Mouse (Mus musculus): ENCODE results near the gene Pdzrn3. TPM values are rescaled to one million over a fixed set of nuclear protein-coding genes. Genes with fewer than 3 reads are reported as not detected.

The Pdzrn3 gene
- polyA plus RNA-seq (2015; fragmentation: Nextera tagmentation; extraction: Ambion mirVana), result 22.7 and 33.2 TPM in 2 replicates

DNA sequence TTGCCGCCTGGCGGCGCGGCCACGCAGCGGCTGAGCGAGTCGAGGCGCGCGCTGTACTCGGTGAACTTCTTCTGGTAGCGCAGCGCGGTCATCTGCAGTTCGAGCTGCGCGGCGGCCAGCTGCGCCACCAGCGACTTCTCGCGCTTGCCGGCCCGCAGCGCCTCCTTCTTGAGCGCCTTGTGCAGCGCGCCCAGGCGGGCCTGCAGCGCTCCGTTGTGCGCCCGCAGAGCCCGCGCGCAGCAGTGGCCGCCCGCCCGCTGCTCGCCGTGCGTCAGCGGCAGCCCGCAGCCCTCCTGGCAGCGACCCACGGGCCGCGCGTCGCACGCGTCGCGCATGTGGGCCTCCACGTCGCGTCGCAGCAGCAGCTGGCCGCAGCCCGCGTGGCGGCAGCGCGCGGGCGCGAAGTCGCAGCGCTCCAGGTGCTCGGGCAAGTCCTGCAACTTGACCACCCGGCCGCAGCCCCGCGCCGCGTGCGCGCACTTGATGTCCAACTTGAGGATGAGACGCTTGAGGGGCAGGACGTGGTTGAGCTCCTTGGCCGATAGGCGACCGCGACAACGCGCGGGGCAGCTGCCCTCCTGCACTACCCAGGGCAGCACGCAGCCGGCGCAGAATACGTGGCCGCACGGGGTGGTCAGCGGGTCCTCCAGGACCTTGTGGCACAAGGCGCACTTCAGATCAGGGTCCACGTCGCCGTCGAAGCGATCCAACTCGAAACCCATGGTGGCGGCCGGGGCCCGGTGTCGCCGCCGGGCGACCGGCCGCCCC, at the start of gene Pdzrn3:
Gene Pdzrn3, minus strand, starts transcription at position 731 of the 768 bp plus-strand sequence.
- no peaks in the 10 kb centered on the region for H3K36me3 ChIP-seq
- H3K27ac ChIP-seq, result peak within 1 kb of the TSS; percentile 58; the same call in 1 of the 2 replicates
- peak within 1 kb of the TSS; percentile 65 for H3K9ac ChIP-seq (replicated peaks)
- H3K4me2 ChIP-seq (replicated peaks), result peak within 1 kb of the TSS; percentile 99
- H3K27me3 ChIP-seq, result peaks cover 49% of the 10 kb centered on the region
- H3K4me1 ChIP-seq (replicated peaks), result peaks cover 36% of the 10 kb centered on the region
- peak within 1 kb of the TSS; percentile 58 for H3K4me3 ChIP-seq (replicated peaks)
- under 1% methylated on average over 91 of the region's 111 CpGs for WGBS
- ATAC-seq, result peak; percentile 88
- H3K9me3 ChIP-seq, result no peaks in the 10 kb centered on the region

DNA sequence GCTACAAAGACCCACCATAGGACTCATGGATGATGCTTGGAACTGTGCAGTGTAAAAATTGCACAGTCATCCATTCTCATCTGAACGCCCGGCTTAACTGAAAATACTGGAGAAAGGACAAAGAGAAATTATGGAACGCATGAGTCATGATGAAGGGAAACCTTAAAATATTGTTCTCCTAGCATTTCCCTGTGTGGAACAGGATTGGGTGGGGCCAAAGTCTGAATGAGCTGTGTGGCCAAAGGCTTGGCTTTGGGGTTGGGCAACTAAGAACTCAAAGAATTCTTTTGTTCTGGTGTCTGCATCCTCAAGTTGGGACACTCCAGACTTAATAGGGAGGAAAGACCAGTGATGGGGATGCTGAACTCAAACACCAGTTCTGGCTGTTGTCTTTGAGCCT, 49.6 kb upstream of the Pdzrn3 start:
- Histone ChIP-seq H3K27ac (no peak overlapping the region), H3K27me3 (0 out of 2 replicates have a peak, but pooled peaks cover 2% of the 10 kb centered on the region), H3K4me3 (replicated peaks) (no peak overlapping the region), H3K4me2 (replicated peaks) (no peak overlapping the region), H3K36me3 (no peaks in the 10 kb centered on the region), H3K9ac (replicated peaks) (no peak overlapping the region), H3K9me3 (no peaks in the 10 kb centered on the region), H3K4me1 (replicated peaks) (0 out of 2 replicates have a peak, but pooled peaks cover 6% of the 10 kb centered on the region)
- no peak for ATAC-seq
- WGBS, result 93% methylated on average over 3 of the region's 3 CpGs

DNA sequence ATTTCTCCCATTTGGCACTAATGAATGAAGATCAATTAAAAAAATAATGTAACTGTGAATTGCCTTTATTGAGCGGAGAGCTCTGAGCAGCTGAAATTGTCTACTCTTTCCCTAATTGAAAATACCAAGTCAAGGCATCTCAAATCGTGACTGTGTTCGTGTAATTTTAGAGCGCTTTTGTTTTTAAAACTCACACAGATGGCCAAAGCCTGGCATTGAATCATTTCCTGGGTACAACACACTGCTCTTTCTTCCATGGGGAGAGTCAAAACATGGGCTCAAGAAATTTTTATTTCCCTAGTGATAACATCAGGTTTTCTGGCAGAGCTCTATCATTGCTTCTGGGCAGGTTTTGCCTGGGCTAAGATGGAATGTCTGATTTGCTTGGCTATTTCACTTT, 48.6 kb upstream of the Pdzrn3 start:
- no peaks in the 10 kb centered on the region for H3K36me3 ChIP-seq
- H3K27ac ChIP-seq, result no peak overlapping the region
- H3K9me3 ChIP-seq, result no peaks in the 10 kb centered on the region
- peaks cover 11% of the 10 kb centered on the region; the same call in 1 of the 2 replicates for H3K4me1 ChIP-seq (replicated peaks)
- ATAC-seq, result no peak
- no peak overlapping the region for H3K9ac ChIP-seq (replicated peaks)
- H3K4me2 ChIP-seq (replicated peaks), result no peak overlapping the region
- WGBS, result 80% methylated on average over 4 of the region's 4 CpGs
- H3K27me3 ChIP-seq, result 0 out of 2 replicates have a peak, but pooled peaks cover 2% of the 10 kb centered on the region
- no peak overlapping the region for H3K4me3 ChIP-seq (replicated peaks)

DNA sequence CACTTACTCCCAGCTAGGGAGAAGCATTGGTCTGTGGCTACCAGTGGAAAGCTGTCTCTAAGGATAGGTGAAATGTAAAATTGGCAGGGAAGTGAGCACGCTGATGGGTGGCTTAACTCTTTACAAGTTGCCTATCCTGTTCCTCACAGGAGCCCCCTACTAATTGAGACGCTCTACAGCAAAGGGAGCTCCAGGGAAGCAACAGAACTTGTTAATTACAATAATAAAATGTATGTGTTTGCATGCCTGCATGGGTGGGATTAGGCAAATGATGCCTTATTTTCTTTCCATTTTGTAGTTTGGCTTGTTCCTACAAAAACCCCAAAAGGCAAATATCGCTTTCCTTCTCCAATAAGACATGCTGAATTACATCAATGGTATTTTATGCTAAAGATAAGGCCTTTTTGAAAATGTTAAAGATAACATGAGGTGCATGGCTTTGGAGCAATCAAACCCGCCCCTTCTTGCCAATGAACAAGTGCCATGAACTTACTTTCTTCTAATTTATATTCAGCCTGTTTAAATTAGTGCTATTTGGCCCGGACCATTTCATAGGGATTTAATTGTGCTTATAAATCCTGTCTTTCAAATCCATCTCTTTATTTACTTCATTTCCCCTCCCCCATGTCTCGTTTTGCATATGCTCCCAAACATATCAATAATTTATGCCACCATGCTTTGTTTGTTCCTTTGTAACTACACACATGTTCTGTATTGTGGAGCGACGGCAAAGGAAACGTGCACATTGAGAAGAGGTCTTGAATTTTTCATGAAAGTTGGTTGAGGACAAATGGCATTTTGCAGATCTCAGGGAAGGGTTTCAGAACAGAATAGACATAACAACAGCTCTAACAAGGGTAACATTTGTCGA, 44.6 kb upstream of the Pdzrn3 start:
- no peak overlapping the region for H3K4me2 ChIP-seq (replicated peaks)
- ATAC-seq, result no peak
- H3K27ac ChIP-seq, result no peak overlapping the region
- H3K9ac ChIP-seq (replicated peaks), result no peak overlapping the region
- H3K36me3 ChIP-seq, result no peaks in the 10 kb centered on the region
- peaks cover 7% of the 10 kb centered on the region; the same call in 1 of the 2 replicates for H3K27me3 ChIP-seq
- H3K4me1 ChIP-seq (replicated peaks), result peaks cover 11% of the 10 kb centered on the region; the same call in 1 of the 2 replicates
- 41% methylated on average over 10 of the region's 10 CpGs for WGBS
- H3K9me3 ChIP-seq, result no peaks in the 10 kb centered on the region
- no peak overlapping the region for H3K4me3 ChIP-seq (replicated peaks)

DNA sequence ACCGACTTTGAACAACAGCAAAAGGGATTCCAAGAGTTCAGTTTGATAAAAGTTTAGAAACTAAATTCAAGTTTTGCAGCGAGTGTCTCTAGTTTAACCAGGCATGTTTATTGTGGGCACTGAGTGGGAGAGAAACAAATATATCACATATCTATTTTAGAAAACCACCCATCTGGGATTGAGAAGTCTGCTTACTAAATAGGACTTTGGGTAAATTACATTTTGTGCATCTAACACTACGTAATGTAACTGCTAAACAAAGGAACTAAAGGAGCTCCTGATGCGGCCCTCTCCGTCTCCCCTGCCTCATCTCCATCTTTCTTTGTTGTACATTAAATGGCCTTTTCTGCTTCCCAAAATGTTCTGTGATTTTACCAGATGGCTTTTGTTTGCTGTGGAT, 40.5 kb upstream of the Pdzrn3 start:
- no peaks in the 10 kb centered on the region for H3K36me3 ChIP-seq
- H3K27me3 ChIP-seq, result peaks cover 5% of the 10 kb centered on the region; the same call in 1 of the 2 replicates
- no peak overlapping the region for H3K4me2 ChIP-seq (replicated peaks)
- H3K4me3 ChIP-seq (replicated peaks), result no peak overlapping the region
- peaks cover 11% of the 10 kb centered on the region; the same call in 1 of the 2 replicates for H3K4me1 ChIP-seq (replicated peaks)
- ATAC-seq, result no peak
- 78% methylated on average over 5 of the region's 5 CpGs for WGBS
- no peaks in the 10 kb centered on the region for H3K9me3 ChIP-seq
- no peak overlapping the region for H3K27ac ChIP-seq
- H3K9ac ChIP-seq (replicated peaks), result no peak overlapping the region

DNA sequence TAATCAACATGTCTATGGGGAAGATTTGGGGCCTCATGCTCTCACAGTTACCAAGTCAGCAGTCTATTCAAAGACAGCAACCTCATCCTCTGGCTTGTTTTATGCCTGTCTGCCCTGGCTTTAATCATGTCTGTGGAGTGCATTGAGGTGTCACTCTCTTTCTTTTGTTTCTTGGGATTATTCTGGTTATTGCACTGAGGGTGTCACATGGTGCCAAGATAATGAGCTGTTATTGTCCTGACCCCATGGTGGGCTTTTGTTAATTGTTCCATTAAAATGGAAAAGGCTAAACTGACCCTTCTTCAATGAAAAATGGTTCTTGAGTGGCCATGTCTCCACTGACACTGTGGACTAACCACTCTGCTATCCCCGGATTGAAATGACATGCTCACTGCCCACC, 34.0 kb upstream of the Pdzrn3 start:
- no peak overlapping the region for H3K9ac ChIP-seq (replicated peaks)
- no peaks in the 10 kb centered on the region for H3K9me3 ChIP-seq
- WGBS, result 29% methylated on average over 1 of the region's 1 CpGs
- H3K4me1 ChIP-seq (replicated peaks), result peaks cover 6% of the 10 kb centered on the region; the same call in 1 of the 2 replicates
- no peak overlapping the region for H3K27ac ChIP-seq
- no peak overlapping the region for H3K4me2 ChIP-seq (replicated peaks)
- H3K4me3 ChIP-seq (replicated peaks), result no peak overlapping the region
- no peaks in the 10 kb centered on the region for H3K36me3 ChIP-seq
- no peak for ATAC-seq
- peaks cover 6% of the 10 kb centered on the region; the same call in 1 of the 2 replicates for H3K27me3 ChIP-seq

DNA sequence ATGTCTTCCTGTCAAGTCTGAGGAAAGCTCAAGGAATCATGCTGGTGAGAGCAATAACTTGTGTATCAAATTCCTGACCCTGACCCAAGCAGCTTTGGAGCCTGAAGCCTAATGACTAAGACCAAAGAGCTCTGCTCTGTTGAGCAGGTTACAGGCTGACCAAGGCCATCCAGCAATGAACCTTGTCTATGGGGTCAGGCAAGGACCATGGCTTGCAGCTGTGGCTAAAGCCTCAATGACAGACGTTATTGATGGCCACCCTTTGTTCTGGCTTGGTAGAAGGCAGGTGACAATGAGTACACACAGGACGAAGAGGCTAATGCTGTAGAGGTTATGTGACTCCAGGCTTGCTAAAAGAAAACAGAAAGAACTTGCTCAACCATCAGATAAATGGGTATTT, 33.4 kb upstream of the Pdzrn3 start:
- 31% methylated on average over 2 of the region's 2 CpGs for whole genome bisulfite sequencing
- no peak overlapping the region for H3K4me3 ChIP-seq (replicated peaks)
- no peaks in the 10 kb centered on the region for H3K36me3 ChIP-seq
- peaks cover 6% of the 10 kb centered on the region; the same call in 1 of the 2 replicates for H3K27me3 ChIP-seq
- no peak for ATAC-seq
- no peak overlapping the region for H3K9ac ChIP-seq (replicated peaks)
- no peaks in the 10 kb centered on the region for H3K9me3 ChIP-seq
- peaks cover 6% of the 10 kb centered on the region; the same call in 1 of the 2 replicates for H3K4me1 ChIP-seq (replicated peaks)
- no peak overlapping the region for H3K4me2 ChIP-seq (replicated peaks)
- H3K27ac ChIP-seq, result no peak overlapping the region

DNA sequence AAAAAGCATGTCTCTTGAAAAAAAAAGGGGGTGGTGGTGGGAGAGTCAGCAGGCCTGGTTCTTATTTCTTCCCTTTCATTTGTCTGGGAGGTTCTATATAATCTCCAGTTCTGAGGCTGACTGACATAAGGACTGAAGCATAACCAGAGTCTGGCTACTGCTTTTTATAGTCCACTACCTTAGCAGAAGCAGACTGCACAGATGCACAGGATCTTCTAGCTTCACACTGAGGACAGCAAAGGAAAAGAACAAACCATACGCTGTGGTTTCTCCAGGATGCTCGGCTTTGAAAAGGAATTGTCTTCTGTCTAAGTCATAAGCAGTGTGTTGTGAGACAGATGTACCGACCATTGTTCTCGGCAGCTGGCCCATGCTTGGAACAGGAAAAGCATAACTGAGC, 19.0 kb upstream of the Pdzrn3 start:
- 79% methylated on average over 4 of the region's 4 CpGs for WGBS
- H3K9ac ChIP-seq (replicated peaks), result no peak overlapping the region
- no peak for ATAC-seq
- no peaks in the 10 kb centered on the region for H3K36me3 ChIP-seq
- H3K4me1 ChIP-seq (replicated peaks), result no peaks in the 10 kb centered on the region
- H3K27me3 ChIP-seq, result no peaks in the 10 kb centered on the region
- no peak overlapping the region for H3K4me2 ChIP-seq (replicated peaks)
- no peak overlapping the region for H3K27ac ChIP-seq
- no peak overlapping the region for H3K4me3 ChIP-seq (replicated peaks)
- no peaks in the 10 kb centered on the region for H3K9me3 ChIP-seq

DNA sequence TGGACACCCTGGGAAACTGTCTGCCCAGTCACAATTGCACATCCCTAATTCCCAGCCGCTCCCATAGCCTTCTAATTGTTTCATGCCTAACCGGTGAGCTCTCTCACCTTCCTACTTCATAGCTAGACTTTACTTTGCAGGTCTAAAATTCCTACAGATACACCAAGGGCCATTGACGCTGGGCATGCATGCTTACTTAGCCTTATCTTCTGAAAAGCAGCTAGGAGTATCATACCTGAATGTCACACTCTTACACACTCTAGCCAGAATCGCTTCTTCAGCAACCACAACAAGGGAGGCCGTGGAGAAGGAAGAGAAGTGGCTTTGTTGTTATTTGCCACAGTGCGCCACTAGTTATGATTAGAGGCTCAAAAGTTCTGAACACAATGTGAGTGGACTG, 18.2 kb upstream of the Pdzrn3 start:
- ATAC-seq, result no peak
- no peak overlapping the region for H3K4me2 ChIP-seq (replicated peaks)
- H3K27me3 ChIP-seq, result no peaks in the 10 kb centered on the region
- 97% methylated on average over 6 of the region's 6 CpGs for WGBS
- no peak overlapping the region for H3K4me3 ChIP-seq (replicated peaks)
- H3K36me3 ChIP-seq, result no peaks in the 10 kb centered on the region
- no peaks in the 10 kb centered on the region for H3K9me3 ChIP-seq
- no peak overlapping the region for H3K9ac ChIP-seq (replicated peaks)
- no peaks in the 10 kb centered on the region for H3K4me1 ChIP-seq (replicated peaks)
- no peak overlapping the region for H3K27ac ChIP-seq

DNA sequence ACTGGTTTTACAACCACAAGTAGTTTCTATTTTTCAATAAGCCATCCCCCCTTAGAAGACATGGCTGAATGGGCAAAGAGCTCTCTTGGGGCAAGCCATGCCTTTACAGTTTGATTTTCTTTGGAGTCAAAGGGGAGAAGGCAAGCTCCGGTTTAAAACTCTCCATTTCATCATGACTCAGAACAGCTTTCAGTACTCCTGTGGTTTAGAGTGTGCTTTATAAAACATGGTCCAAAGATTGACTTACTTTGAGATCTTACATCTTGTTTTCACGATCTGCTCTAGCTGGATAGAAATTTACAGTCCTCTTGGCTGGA, 15.1 kb upstream of the Pdzrn3 start:
- WGBS, result 79% methylated on average over 2 of the region's 2 CpGs
- ATAC-seq, result no peak
- H3K4me2 ChIP-seq (replicated peaks), result no peak overlapping the region
- no peaks in the 10 kb centered on the region for H3K36me3 ChIP-seq
- H3K9ac ChIP-seq (replicated peaks), result no peak overlapping the region
- no peak overlapping the region for H3K27ac ChIP-seq
- no peaks in the 10 kb centered on the region for H3K4me1 ChIP-seq (replicated peaks)
- no peak overlapping the region for H3K4me3 ChIP-seq (replicated peaks)
- H3K9me3 ChIP-seq, result no peaks in the 10 kb centered on the region
- no peaks in the 10 kb centered on the region for H3K27me3 ChIP-seq

DNA sequence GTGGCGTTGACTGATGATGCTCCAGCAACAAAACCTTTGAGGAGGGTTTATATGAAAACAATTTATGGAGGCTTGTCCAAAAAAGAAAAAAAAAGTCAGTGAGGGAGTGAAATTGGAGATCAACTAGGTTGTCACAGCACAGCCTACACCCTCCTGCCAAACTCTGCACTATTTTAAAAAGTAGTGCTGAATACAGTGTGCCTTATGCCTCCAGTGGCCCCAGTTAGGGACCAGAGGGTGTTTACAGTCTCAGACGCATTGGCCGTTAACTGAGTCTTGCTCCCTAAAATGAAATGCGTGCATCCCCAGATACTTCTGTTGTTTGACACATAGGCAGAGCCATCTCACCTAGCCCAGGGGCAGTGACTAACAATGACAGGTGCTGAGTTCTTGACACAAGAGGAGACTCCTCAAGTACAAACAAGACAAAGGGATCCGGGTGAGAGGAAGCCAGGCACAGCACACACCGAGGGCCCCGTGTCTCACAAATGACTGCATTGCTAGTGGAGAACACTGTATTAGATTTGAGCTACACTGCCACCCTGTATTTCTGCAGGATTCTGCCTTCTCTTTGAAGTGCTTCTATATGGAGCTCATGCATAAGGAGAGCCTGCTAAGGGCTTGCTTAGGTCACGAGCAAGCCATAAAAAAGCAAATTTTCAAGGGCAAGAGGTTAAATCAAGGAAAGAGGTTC, 14.6 kb upstream of the Pdzrn3 start:
- Histone ChIP-seq H3K27ac (no peak overlapping the region), H3K27me3 (no peaks in the 10 kb centered on the region), H3K36me3 (no peaks in the 10 kb centered on the region), H3K4me3 (replicated peaks) (no peak overlapping the region), H3K9ac (replicated peaks) (no peak overlapping the region), H3K4me1 (replicated peaks) (no peaks in the 10 kb centered on the region), H3K9me3 (no peaks in the 10 kb centered on the region), H3K4me2 (replicated peaks) (no peak overlapping the region)
- 82% methylated on average over 8 of the region's 8 CpGs for WGBS
- no peak for ATAC-seq

DNA sequence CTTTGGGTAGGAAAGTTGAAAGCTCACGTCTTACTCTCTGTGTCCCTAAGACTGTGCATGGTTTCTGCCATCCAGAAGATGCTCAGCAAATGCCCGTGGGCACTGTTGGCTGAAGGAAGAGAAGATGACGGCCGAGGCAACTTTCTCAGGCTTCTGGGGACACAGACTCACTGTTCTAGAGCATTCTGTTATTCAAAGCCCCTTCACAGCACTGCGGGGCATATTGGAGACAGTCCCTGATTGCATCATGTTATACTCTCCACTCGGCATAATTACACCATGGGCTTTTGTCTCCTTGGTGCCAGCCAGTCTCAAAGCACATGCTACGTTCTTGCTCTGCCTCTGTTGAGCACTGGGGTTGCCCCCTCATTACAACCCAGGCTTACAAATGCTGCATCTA, 7.8 kb upstream of the Pdzrn3 start:
- Histone ChIP-seq H3K36me3 (no peaks in the 10 kb centered on the region), H3K9ac (replicated peaks) (no peak overlapping the region), H3K4me3 (replicated peaks) (no peak overlapping the region), H3K9me3 (no peaks in the 10 kb centered on the region), H3K27ac (no peak overlapping the region), H3K4me1 (replicated peaks) (no peaks in the 10 kb centered on the region), H3K27me3 (peaks cover 13% of the 10 kb centered on the region), H3K4me2 (replicated peaks) (no peak overlapping the region)
- ATAC-seq, result no peak
- WGBS, result 76% methylated on average over 7 of the region's 7 CpGs

All from midbrain, embryonic 13.5 days (tissue).